Mouse (Mus musculus) urinary bladder, postnatal 14 days (tissue): ENCODE measurements around the gene Ccdc170.
"Not testable (repeated sequence)": the region's sequence is repeated elsewhere in the genome, so short reads cannot be mapped to it uniquely, and the experiment has no call there.

Experiments used
- DNase-seq: peaks from one replicate; pipeline ENCODE4 v3.0.0; 2021; ENCODE audit warnings: low spot score

Gene Ccdc170

DNA sequence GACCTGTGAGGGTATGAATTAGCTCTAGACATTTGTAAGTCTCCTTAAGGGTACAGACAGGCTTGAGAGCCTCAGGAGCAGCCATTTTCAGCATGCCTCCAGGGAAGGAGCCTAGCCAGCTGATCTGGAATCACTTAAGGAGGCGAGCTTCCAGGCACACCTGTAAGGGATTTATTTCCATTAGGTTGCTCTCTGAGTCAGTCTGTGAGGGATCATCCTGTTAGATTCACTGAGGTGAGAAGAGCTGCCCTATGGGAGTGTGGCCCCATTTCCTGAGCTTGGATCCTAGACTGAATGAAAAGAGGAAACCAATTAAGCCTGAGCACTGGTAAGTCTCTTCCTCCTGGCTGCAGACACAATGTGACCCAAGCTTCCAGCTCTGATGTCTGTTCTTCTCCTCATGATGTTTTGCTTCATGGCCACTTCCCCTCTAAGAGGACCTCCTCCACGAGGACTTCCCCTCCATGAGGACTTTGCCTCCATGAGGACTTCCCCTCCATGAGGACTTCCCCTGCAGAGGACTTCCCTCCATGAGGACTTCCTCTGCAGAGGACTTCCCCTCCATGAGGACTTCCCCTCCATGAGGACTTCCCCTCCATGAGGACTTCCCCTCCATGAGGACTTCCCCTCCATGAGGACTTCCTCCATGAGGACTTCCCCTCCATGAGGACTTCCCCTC, 118.6 kb downstream of the Ccdc170 start:
- DNase-seq: no peak

DNA sequence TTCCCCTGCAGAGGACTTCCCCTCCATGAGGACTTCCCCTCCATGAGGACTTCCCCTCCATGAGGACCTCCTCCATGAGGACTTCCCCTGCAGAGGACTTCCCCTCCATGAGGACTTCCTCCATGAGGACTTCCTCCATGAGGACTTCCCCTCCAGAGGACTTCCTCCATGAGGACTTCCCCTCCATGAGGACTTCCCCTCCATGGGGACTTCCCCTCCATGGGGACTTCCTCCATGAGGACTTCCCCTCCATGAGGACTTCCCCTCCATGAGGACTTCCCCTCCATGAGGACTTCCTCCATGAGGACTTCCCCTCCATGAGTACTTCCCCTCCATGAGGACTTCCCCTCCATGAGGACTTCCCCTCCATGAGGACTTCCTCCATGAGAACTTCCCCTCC, 119.3 kb downstream of the Ccdc170 start:
- DNase-seq: not testable (repeated sequence)

DNA sequence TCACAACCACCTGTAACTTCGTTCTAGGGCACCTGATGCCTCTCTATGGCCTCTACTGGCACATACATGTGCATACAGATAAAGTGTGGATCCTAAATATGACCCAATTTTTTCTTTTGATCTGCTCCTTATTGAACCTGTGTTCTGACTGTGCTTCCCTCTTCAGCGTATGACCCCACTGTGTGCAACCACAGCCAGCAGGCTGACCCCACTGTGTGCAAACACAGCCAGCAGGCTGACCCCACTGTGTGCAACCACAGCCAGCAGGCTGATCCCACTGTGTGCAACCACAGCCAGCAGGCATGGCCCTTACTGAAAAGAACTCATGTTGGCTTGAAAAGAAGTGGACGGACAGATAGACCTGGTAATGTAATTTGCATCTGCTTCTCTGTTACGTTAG, 120.2 kb downstream of the Ccdc170 start:
- no peak for DNase-seq

DNA sequence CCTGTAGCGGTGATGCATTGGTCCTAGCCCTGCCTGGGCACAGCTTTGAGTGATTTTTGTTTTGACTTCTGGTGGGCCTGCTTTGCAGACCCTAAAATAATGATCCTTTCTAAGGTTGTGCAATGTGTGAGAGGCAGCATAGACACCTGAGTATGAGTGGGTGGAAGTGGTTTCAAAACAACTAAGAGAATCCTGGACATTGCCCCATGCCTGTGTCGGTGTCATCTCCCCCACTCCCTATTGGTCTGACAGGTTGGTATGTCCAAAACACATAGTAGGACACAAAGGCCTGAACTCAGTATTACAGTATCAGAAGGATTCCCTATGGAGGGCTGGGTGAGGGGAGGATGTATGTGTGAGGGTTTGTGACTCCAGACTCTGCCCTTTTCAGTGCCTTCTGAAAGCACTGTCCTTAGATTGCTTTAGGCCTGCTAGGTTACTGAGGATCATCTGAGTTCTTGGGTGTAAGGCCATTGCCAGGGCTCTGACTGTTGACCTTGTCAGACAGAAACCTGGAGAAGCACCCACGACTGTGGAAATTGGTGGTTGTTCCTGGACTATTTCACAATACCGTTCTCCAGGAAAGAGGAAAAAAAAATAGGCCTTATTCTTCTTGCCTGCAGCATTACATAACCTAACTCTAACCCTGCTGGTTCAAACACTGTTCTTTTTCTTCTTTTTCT, 122.4 kb downstream of the Ccdc170 start:
- no peak for DNase-seq

DNA sequence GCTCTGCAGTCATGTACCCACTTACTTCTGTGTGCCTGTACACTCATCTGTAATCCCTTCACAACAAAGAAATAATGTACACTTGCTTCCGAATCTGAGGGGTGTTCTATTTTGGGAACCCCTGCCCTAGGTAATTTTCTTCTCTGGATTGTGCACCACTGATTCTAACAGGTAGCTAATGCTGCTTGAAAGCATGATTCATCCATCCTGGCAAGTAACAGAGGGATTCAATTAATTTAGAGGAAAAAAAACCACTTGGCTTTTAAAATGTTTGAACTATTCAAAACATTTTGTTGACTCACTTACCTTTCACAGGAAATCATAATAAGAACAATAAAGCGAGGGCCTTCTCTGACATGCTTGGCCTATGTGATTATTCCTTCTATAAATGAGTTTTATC, 127.9 kb downstream of the Ccdc170 start:
- DNase-seq: no peak

DNA sequence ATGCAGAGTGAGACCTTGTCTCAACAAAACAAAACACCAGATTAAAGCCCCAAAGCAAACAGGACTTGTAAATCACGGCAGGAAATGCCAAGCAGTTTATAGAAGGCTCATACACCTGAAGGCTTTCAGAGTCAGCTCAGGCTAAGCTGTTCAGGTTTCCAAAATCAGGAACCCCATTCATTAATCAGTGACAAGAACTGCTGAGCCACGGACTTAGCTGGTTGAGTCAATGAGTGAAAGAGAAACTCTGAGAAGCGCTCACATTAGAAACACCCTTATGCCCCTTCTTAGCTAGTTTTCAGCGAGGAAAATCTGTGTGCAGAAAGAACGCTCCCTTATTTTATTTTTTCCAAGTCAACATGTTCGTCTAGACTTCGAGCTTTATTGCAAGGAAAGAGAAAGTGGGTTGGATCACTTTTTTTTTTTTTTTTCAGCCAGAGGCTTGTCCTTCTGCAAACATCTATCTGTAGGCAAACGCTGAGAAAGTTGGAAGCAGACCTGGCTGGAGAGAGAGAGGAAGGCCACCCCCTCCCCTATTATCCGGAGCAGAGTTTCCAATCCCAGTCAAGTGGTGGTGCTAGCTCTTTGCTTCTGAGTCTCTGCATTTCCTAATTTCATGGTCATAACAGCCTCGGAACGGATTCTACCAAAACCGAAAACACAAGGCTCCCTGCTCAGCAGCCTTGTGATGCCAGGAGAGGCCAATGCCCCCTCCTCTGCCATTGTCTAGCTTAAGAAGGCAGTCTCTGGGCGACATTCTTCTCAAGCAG, 129.3 kb downstream of the Ccdc170 start, which contains the start of gene Esr1:
Gene Esr1, plus strand, starts transcription at position 208 of the 770 bp plus-strand sequence.
- no peak for DNase-seq
